Mouse (Mus musculus): ENCODE data around the gene Zfp280d.

DNA sequence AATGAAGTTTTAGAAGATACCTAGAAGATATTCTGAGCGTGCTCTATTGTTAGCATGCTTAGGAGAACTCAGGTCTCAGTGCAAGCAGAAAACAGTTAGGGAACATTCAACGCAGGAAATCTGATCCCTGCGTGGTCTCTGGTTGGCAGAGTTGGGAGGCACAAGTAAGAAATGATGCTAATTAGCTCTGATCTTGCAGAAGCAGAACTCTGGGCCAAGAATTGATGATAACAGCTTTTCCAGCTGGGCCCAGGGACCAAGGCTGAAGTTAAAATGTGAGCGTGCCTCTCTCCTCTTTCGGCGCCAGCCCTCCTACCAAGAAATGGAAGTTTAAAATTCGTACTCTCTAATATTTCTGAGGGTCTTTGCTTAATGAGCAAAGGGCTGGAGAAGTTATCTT lies 118.0 kb downstream of the Zfp280d start:
- no peak for TF ChIP-seq CTCF (IDR thresholded peaks at IDR 0.05; ENCODE audit: extremely low read depth, insufficient read depth, low read length)
- no peak for TF ChIP-seq POLR2A (IDR thresholded peaks at IDR 0.05; ENCODE audit: extremely low read depth, insufficient read depth, low read length)

Data from cortical plate, adult 2 months (tissue).